Comparison of ENCODE assay signal across 19 mouse cellular contexts in genomic region chr16:11386221-11386620, GRCm38 (mm10).
"Had no signal": no experiment of that assay in that cellular context is flagged by ENCODE, and none has a peak within 500 bp of the region (broad histone marks: within the 10 kb centered on the region; RNA-seq: fewer than 3 reads in every experiment).

No protein-coding gene starts in this region.

- H3K4me1 ChIP-seq: lung, embryonic 15.5 days; midbrain, embryonic 12.5 days; midbrain, embryonic 15.5 days; neural tube, embryonic 12.5 days; neural tube, embryonic 15.5 days had no signal

- H3K27me3 ChIP-seq: limb, embryonic 13.5 days; liver, embryonic 12.5 days; liver, embryonic 15.5 days; lung, embryonic 15.5 days; midbrain, embryonic 12.5 days; midbrain, embryonic 15.5 days; neural tube, embryonic 12.5 days; neural tube, embryonic 15.5 days had no signal

- H3K27ac ChIP-seq: layer of hippocampus, adult 2 months; limb, embryonic 10.5 days; limb, embryonic 13.5 days; liver, embryonic 12.5 days; liver, embryonic 15.5 days; lung, embryonic 15.5 days; midbrain, embryonic 12.5 days; midbrain, embryonic 15.5 days; neural tube, embryonic 12.5 days; neural tube, embryonic 15.5 days had no signal

- H3K4me3 ChIP-seq: layer of hippocampus, adult 2 months; limb, embryonic 10.5 days; limb, embryonic 13.5 days; liver, embryonic 12.5 days; liver, embryonic 15.5 days; lung, embryonic 15.5 days; midbrain, embryonic 12.5 days; midbrain, embryonic 15.5 days; neural tube, embryonic 12.5 days; neural tube, embryonic 15.5 days had no signal

- H3K36me3 ChIP-seq: limb, embryonic 10.5 days; limb, embryonic 13.5 days; liver, embryonic 12.5 days; liver, embryonic 15.5 days; lung, embryonic 15.5 days; midbrain, embryonic 12.5 days; midbrain, embryonic 15.5 days; neural tube, embryonic 12.5 days; neural tube, embryonic 15.5 days had no signal

- H3K9me3 ChIP-seq: limb, embryonic 10.5 days; limb, embryonic 13.5 days; liver, embryonic 12.5 days; liver, embryonic 15.5 days; lung, embryonic 15.5 days; midbrain, embryonic 12.5 days; midbrain, embryonic 15.5 days; neural tube, embryonic 12.5 days; neural tube, embryonic 15.5 days had no signal

- DNase-seq: kidney, adult 18-20 months; kidney, adult 9 months; kidney, postnatal 14 days; layer of hippocampus, adult 9-11 months; liver; lung, postnatal 14 days; retina, postnatal 1 day; right cerebral cortex, postnatal 25 days; thymus, postnatal 25 days had no signal
